Mouse (Mus musculus) granulocyte monocyte progenitor cell, adult 5-6 weeks (primary cell): Measurements from ENCODE around the gene A930004D18Rik. TPM values are rescaled to one million over a fixed set of nuclear protein-coding genes. Genes with fewer than 3 reads are reported as not detected.
A peak's percentile ranks its signal among the peaks of the same experiment; 100 is the strongest.
"Not testable (repeated sequence)": the region's sequence is repeated elsewhere in the genome, so short reads cannot be mapped to it uniquely, and the experiment has no call there.

Source experiments
- ATAC-seq: replicated peaks from 2 replicates; pipeline ENCODE4 v1.8.0; 2016; ENCODE audit warnings: mild to moderate bottlenecking, moderate TSS enrichment, inconsistent platforms; ENCODE audit not compliant: poor library complexity, severe bottlenecking
- total RNA-seq, 2 experiments: library from RNA; stranded (forward) in 1 of 2; stranded (reverse) in 1 of 2; fragments of 200-712, 200-1000 nt in 1 of 2; fragments of >200 nt in 1 of 2; fragmentation: Nextera tagmentation in 1 of 2; gene quantifications; 2 replicates each; pipeline ENCODE4 v1.2.3; 2014 to 2017

Gene A930004D18Rik
- total RNA-seq, 2 experiments from 2014 or later, result not detected

DNA sequence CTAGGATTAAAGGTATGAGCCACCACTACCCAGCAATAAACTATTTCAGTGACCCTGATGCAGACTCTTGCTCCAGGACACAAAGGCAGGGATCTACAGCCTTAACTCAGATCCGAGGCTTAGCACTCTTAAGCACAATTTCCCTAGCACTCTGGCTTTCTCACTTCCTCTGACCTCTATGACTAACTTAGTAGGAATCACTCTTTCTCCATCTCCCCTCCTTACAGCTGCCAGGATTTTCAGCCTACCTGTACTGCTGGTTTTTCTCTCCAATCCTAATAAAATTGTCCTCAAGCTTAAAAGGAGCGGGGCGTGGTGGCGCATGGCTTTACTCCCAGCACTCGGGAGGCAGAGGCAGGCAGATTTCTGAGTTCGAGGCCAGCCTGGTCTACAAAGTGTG, 20.2 kb downstream of the A930004D18Rik start:
- ATAC-seq, result no peak

GRCm38 (mm10) chr2:18016639-18017038, 20.9 kb downstream of the A930004D18Rik start:
- no peak for ATAC-seq

DNA sequence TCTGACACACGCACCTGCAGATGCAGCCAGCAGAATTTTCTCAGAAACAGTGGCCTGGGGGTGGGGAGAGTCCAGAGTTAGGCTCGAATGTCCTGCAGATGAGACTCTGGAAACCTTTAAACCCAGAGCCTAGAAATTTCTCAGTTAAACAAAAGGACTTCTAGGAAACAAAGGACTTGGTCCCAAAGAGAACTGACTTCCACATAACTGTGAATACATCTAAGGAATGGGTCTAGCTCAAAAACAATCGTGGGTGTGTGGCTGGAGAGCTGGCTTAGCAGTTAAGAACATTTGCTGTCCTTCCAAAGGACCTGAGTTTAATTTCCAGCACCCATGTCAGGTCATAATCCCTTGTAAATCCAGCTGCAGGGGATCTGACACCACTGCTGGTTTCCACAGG, 22.0 kb downstream of the A930004D18Rik start:
- no peak for ATAC-seq

DNA sequence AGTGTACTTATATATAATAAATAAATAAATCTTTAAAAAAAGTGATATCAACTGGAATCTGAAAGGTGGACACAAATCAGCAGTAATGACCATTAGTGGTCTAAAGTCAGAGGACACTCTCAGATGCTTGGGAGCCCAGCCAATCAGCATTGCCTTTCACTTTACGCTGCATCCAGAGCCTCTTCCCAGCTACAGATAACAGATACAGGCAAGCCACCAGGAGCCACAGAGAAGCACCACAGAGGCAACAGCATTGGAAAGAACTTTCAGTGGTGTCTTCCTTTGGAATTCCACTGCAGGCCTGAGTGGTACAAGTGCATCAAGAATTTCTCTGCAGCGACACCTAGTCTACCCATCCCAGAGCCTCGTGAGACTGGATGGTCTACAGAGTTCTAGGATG, 24.7 kb downstream of the A930004D18Rik start:
- ATAC-seq, result no peak

DNA sequence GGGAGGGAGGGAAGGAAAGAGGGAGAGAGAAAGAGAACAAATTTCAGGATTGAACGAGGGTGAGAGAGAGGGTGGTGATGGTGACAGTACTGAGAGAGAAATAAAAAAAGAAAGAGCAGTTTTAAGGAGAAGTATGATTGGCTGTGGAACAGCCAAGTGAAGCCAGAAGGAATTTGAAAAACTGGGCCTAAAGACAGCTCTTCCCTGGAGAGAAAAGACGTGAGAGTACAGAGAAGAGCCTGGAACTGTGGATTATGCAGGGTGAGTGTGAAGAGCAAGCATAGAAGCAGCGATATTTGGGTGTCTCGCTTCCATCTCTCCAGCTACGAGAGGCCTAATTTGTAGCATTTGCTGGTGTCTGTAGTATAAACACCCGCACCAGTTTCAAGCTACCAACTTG, 26.3 kb downstream of the A930004D18Rik start:
- no peak for ATAC-seq

DNA sequence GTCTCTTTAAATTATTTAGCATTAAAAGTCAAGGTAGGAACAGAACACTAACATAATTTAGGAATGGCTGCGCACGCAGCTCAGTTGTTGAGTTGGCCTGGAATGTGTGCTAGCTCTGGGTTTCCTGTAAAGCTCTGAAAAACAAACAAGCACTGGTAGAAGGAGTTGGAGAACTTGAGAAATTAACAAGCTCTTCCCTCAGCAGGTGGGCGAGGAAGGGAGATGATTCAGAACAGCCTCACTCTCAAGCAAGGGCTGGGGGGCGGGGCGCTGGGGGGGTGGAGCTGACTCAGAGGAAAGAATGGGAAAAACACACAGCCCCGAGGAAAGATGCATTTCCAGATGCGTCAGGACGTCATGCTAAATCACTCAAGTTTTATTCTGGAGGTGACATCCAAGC, 32.4 kb downstream of the A930004D18Rik start:
- no peak for ATAC-seq

DNA sequence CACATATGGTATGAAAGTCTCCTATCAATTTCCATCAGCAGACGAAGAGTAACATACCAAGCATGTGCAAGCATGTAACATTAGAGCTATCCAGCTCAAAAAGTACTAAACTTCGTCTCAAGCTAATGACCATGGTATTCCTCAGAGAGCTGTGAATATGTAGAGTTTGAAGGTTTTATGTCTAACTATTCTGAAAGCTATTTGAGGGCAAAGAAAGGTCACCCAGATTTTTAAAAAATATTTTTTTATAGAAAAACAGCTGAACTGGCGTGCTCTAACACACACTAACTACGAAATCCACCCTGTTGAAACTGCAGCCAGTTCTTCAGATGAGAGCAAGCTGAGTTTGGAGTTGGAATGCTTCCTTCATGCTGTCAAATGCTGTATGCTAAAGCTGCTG, 33.3 kb downstream of the A930004D18Rik start:
- no peak for ATAC-seq

GRCm38 (mm10) chr2:18002306-18002705, 35.2 kb downstream of the A930004D18Rik start:
- ATAC-seq, result no peak

DNA sequence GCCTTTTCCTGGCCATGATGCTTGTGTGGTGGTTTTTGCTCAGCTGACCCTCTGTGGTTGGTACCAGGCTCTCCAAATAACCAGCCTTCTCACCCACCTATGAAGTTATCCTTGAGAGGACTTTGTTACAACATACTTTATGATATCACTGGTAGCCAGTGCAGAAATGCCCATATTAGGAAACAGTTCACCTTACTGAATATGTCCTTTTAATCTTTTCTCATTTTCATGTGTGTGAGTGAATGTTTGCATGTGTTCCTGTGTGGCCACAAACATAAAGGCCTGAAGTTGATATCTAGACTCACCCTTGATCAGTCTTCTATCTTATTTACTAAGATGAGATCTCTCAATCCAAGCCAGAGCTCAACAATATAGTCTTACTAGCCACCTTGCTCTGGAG, 40.7 kb downstream of the A930004D18Rik start, which contains the start of gene H2al2a:
Gene H2al2a (minus strand): TSS at position 101 of the 400 bp plus-strand sequence.
- no peak for ATAC-seq

- peak; percentile 82 for ATAC-seq
These were observed 48.0 kb downstream of the A930004D18Rik start for GRCm38 (mm10) chr2:17989562-17989961.

GRCm38 (mm10) chr2:17989115-17989514, 48.4 kb downstream of the A930004D18Rik start:
- no peak for ATAC-seq

DNA sequence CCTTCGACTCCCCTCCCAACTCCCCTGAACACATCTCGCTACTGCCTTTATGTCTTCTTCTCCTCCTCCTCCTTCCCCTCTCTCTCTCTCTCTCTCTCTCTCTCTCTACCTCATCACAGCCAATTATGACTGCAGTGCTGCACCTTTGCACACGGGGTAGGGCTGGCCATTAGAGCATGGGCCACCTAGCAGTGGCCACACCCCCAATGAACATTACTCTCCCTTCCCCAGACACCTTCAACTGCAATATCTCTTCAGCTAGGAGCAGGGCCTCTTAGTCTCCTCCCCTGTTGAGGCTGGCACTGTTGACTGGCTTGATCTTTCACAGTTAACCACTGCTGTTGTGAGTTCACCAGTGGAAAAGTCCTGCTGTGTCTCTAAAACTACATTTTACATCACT, 50.8 kb downstream of the A930004D18Rik start:
- no peak for ATAC-seq

- ATAC-seq, result no peak
These were observed 52.8 kb downstream of the A930004D18Rik start for GRCm38 (mm10) chr2:17984774-17985173.

DNA sequence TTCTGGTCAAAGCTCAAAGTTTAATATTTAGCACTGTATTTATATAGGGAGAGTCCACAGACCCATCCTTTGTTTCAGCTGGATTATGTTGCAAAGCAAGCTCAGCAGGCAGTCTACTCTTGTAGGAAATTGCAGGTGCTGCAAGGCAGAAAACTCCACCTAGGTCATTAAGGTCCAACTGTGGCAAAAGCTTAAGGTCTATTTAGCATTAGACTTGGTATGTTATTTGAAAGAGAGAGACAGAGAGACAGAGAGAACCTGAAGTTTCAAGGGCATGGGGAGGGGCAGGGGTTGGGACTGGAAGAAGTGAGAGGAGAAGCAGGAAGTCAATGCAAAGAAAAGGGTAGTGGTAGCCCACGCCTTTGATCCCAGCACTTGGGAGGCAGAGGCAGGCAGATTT, 54.8 kb downstream of the A930004D18Rik start:
- no peak for ATAC-seq

DNA sequence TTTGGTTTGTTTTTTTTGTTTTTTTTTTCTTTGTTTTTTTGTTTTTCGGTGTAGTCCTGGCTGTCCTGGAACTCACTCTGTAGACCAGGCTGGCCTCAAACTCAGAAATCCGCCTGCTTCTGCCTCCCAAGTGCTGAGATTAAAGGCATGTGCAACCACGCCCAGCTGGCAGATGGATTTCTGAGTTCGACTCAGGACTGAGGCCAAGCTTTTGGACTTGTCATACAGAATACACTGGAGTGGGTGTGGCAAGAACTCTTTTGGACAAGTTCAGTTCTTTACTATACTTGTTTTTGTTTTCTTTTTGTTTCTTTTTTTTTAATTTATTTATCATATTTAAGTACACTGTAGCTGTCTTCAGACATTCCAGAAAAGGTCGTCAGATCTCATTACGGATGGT, 58.8 kb downstream of the A930004D18Rik start:
- ATAC-seq, result no peak

- not testable (repeated sequence) for ATAC-seq
These were observed 59.3 kb downstream of the A930004D18Rik start for GRCm38 (mm10) chr2:17978251-17978650.

GRCm38 (mm10) chr2:17977645-17978044, 59.9 kb downstream of the A930004D18Rik start:
- ATAC-seq, result not testable (repeated sequence)

DNA sequence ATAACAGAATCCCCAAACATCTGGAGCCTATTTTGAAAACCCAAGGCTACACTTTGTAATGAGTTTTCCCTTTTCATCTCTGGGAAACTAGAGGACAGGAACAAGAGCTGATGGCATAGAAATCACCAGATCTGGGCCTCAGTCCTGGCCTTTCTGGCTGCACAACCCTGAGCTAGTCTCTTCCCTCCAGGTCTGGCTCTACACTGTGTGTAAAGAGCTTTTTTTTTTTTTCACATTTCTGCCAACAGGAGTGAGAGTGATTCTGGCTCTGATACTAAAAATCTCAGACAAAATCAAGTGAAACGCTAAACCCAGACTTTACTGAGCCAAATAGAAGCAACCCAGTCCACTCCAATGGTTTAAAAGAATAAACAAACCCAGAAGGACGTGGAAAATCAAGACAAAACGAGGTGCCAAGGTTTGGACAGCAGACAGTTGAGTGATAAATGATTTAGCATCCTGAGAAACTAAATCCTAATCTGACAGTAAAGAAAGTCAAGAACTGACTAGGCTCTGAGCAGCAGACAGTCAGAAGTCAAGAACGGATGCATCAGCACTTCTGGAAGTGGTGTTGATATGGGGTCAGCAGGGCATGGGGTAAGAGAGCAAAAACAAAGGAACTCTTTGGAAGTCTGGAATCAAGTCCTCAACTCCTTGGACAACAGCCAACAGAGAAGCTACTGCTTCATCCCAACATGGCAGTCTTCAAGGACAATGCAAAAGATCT, 61.8 kb downstream of the A930004D18Rik start:
- no peak for ATAC-seq
